Mouse (Mus musculus) c-Kit-negative CD71-positive TER-119-positive erythroid progenitor cells, embryonic 14.5 days (primary cell): ENCODE results near the gene Ntrk2.

Source experiments
- DNase-seq: peaks from one replicate; pipeline ENCODE4 v3.0.0-alpha.2; 2013; ENCODE audit warnings: low read depth, low spot score

Gene Ntrk2

GRCm38 (mm10) chr13:58806397-58806892 is at the start of gene Ntrk2:
TSS of gene Ntrk2 (plus strand) at chr13:58806569.
- no peak for DNase-seq

GRCm38 (mm10) chr13:58761003-58761630 is 45.3 kb upstream of the Ntrk2 start:
- no peak for DNase-seq

GRCm38 (mm10) chr13:58768258-58768657 is 38.1 kb upstream of the Ntrk2 start:
- DNase-seq, result no peak

GRCm38 (mm10) chr13:58769438-58769837 is 36.9 kb upstream of the Ntrk2 start:
- no peak for DNase-seq

GRCm38 (mm10) chr13:58779261-58779660 is 27.1 kb upstream of the Ntrk2 start:
- no peak for DNase-seq

GRCm38 (mm10) chr13:58786476-58786875 is 19.9 kb upstream of the Ntrk2 start:
- DNase-seq, result no peak

GRCm38 (mm10) chr13:58790741-58791140 is 15.6 kb upstream of the Ntrk2 start:
- DNase-seq, result no peak

GRCm38 (mm10) chr13:58797386-58797785 is 9.0 kb upstream of the Ntrk2 start:
- DNase-seq, result no peak

GRCm38 (mm10) chr13:58801291-58801690 is 5.1 kb upstream of the Ntrk2 start:
- DNase-seq, result no peak

GRCm38 (mm10) chr13:58803882-58804281 is 2.5 kb upstream of the Ntrk2 start:
- no peak for DNase-seq

GRCm38 (mm10) chr13:58805833-58806232 is 536 bp upstream of the Ntrk2 start:
- DNase-seq, result no peak

- no peak for DNase-seq
These were observed 693 bp downstream of the Ntrk2 start for GRCm38 (mm10) chr13:58806896-58807628.

GRCm38 (mm10) chr13:58807629-58808363 is 1.4 kb downstream of the Ntrk2 start:
- no peak for DNase-seq

GRCm38 (mm10) chr13:58808381-58808821 is 2.0 kb downstream of the Ntrk2 start:
- no peak for DNase-seq

- DNase-seq, result no peak
These were observed 3.6 kb downstream of the Ntrk2 start for GRCm38 (mm10) chr13:58809930-58810329.

- DNase-seq, result no peak
These were observed 18.4 kb downstream of the Ntrk2 start for GRCm38 (mm10) chr13:58824752-58825151.

GRCm38 (mm10) chr13:58826356-58827197 is 20.2 kb downstream of the Ntrk2 start:
- DNase-seq, result no peak

GRCm38 (mm10) chr13:58831999-58832398 is 25.6 kb downstream of the Ntrk2 start:
- no peak for DNase-seq

GRCm38 (mm10) chr13:58834726-58835125 is 28.4 kb downstream of the Ntrk2 start:
- DNase-seq, result no peak

GRCm38 (mm10) chr13:58836891-58837290 is 30.5 kb downstream of the Ntrk2 start:
- DNase-seq, result no peak

- no peak for DNase-seq
These were observed 31.7 kb downstream of the Ntrk2 start for GRCm38 (mm10) chr13:58838110-58838509.
